Mouse (Mus musculus): Measurements from ENCODE around the gene Vwa3a.

DNA sequence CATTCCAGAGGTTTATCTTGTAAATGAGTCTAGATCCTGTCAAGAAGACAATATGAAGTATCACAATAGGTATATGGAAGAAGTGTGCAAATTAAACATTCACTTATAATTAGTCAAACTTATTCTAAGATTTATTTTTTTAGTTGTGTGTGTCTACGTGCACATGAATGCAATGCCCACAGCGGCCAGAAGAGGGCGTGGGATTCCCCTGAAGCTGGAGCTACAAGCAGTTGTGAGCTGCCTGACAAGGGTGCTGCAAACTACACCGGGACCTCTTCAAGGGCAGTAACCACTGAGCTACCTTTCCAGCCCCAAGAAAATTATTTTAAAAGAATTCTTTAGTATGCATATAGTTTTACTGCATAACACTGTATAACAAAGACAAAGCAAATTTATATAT lies 48.5 kb upstream of the Vwa3a start:
- peak; percentile 20; the same call in 1 of the 2 replicates for TF ChIP-seq CTCF (IDR thresholded peaks at IDR 0.05; ENCODE audit: low read depth, low read length)
- no peak for TF ChIP-seq GATA1 (IDR thresholded peaks at IDR 0.05; ENCODE audit: borderline replicate concordance, low read length)
- TF ChIP-seq TAL1 (conservative IDR thresholded peaks at IDR 0.05; ENCODE audit: low read depth, low read length), result no peak
- no peak for TF ChIP-seq POLR2AphosphoS5 (IDR thresholded peaks at IDR 0.05; ENCODE audit: insufficient replicate concordance, low read depth, low read length)
- TF ChIP-seq GATA2 (IDR thresholded peaks at IDR 0.05; ENCODE audit: borderline replicate concordance, low read depth, low read length), result no peak

Measured in G1E (cell line).